Mouse (Mus musculus): ENCODE data around the gene Mlst8. TPM values are rescaled to one million over a fixed set of nuclear protein-coding genes. Genes with fewer than 3 reads are reported as not detected.

The Mlst8 gene
- polyA plus RNA-seq (2012; rRNA removed) = 16.9 and 33.7 TPM in 2 replicates

DNA sequence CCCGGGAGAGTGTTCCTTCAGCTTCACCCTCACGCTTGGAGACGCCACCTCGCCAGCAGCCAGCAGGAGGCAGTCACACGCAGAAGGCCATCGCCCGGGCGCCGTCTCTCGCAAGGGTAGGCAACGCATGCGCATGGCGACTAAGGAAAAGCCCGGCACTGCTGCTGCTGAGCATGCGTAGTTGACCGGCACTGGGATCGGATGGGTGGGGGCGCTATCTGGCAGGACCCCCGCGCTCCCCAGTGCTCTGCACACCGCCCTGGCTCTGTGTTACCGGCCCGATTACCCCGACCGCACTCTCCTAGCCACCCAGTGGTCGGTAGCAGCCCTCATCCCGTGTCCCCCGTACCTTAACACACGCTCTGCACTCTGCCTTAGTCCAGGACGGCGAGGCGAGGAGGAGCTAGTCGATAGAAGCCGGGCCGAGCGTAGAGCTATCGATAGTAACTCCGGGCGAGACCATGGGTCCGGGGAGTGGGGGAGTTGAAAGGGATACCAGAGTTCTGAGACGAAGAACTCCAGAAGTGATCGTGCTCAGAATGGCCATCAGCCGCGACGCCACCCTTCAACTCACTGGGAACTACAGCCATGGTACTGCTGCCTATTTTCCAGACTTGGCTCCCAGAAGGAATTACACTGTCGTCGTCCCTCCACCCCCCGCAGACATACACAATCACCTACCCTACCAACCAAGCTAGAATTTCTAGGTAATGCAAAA lies at the start of gene Mlst8:
TSS of gene Mlst8 (minus strand) at position 416 of the 718 bp plus-strand sequence.
- Histone ChIP-seq H3K4me3 (ENCODE audit: low read depth, low read length) (peak within 1 kb of the TSS; percentile 84), H3K36me3 (ENCODE audit: control insufficient read depth, insufficient read depth, low read length) (peaks cover 28% of the 10 kb centered on the region), H3K4me1 (ENCODE audit: control insufficient read depth, insufficient read depth, insufficient read length, low read length) (peaks cover 21% of the 10 kb centered on the region), H3K27me3 (ENCODE audit: control insufficient read depth, insufficient read depth, low read length) (no peaks in the 10 kb centered on the region), H3K27ac (ENCODE audit: insufficient read depth, low read depth, low read length) (peak within 1 kb of the TSS; percentile 89)
- peak; percentile 86 for TF ChIP-seq CTCF (IDR thresholded peaks at IDR 0.05; ENCODE audit: extremely low read depth, insufficient read length, insufficient replicate concordance, low read depth, low read length)
- TF ChIP-seq POLR2A (IDR thresholded peaks at IDR 0.05; ENCODE audit: low read depth, low read length) = peak; percentile 50; the same call in 1 of the 2 replicates
- WGBS = under 1% methylated on average over 48 of the region's 48 CpGs

- H3K36me3 ChIP-seq (ENCODE audit: control insufficient read depth, insufficient read depth, low read length) = peaks cover 8% of the 10 kb centered on the region
Measured at GRCm38 (mm10) chr17:24528560-24528918, 49.7 kb upstream of the Mlst8 start.

GRCm38 (mm10) chr17:24527723-24528559 lies 49.1 kb upstream of the Mlst8 start, which contains the start of gene Traf7:
TSS of gene Traf7 (minus strand) at chr17:24527938.
- TF ChIP-seq CTCF (IDR thresholded peaks at IDR 0.05; ENCODE audit: extremely low read depth, insufficient read length, insufficient replicate concordance, low read depth, low read length) = no peak
- peak; percentile 92 for TF ChIP-seq POLR2A (IDR thresholded peaks at IDR 0.05; ENCODE audit: low read depth, low read length)
- H3K4me3 ChIP-seq (ENCODE audit: low read depth, low read length) = peak within 1 kb of the TSS; percentile 75
- no peaks in the 10 kb centered on the region for H3K27me3 ChIP-seq (ENCODE audit: control insufficient read depth, insufficient read depth, low read length)
- H3K36me3 ChIP-seq (ENCODE audit: control insufficient read depth, insufficient read depth, low read length) = peaks cover 8% of the 10 kb centered on the region
- H3K27ac ChIP-seq (ENCODE audit: insufficient read depth, low read depth, low read length) = peak within 1 kb of the TSS; percentile 77
- WGBS = under 1% methylated on average over 40 of the region's 40 CpGs
- H3K4me1 ChIP-seq (ENCODE audit: control insufficient read depth, insufficient read depth, insufficient read length, low read length) = peaks cover 10% of the 10 kb centered on the region

More at GRCm38 (mm10) chr17:24528560-24528918, 49.7 kb upstream of the Mlst8 start:
- Histone ChIP-seq H3K27me3 (ENCODE audit: control insufficient read depth, insufficient read depth, low read length) (no peaks in the 10 kb centered on the region), H3K4me1 (ENCODE audit: control insufficient read depth, insufficient read depth, insufficient read length, low read length) (peaks cover 14% of the 10 kb centered on the region), H3K4me3 (ENCODE audit: low read depth, low read length) (peak overlapping the region; percentile 68), H3K27ac (ENCODE audit: insufficient read depth, low read depth, low read length) (peak overlapping the region; percentile 77)
- TF ChIP-seq CTCF (IDR thresholded peaks at IDR 0.05; ENCODE audit: extremely low read depth, insufficient read length, insufficient replicate concordance, low read depth, low read length) (no peak), POLR2A (IDR thresholded peaks at IDR 0.05; ENCODE audit: low read depth, low read length) (no peak)
- WGBS = under 1% methylated on average over 8 of the region's 8 CpGs

DNA sequence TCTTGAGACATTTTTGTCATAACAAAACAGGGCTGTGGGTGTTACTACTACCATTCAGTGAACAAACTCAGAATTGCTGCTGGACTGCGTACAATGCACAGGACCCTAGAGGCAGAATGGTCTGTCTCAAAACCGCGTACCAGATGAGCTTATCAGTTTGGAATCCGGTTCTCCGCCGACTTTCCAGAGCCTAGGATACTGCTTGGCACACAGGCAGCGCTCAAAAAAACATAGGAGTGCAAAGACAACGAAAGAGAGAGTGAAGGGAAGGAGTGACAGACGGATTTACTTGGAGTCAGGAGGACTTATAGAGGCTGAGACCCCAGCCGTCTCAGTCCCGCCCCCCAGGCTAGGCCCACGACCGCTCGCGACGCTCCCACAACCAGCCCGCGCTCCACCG lies 48.4 kb upstream of the Mlst8 start:
- Histone ChIP-seq H3K27ac (ENCODE audit: insufficient read depth, low read depth, low read length) (peak overlapping the region; percentile 29), H3K27me3 (ENCODE audit: control insufficient read depth, insufficient read depth, low read length) (no peaks in the 10 kb centered on the region), H3K36me3 (ENCODE audit: control insufficient read depth, insufficient read depth, low read length) (peaks cover 8% of the 10 kb centered on the region), H3K4me1 (ENCODE audit: control insufficient read depth, insufficient read depth, insufficient read length, low read length) (peaks cover 10% of the 10 kb centered on the region), H3K4me3 (ENCODE audit: low read depth, low read length) (peak overlapping the region; percentile 75)
- no peak for TF ChIP-seq CTCF (IDR thresholded peaks at IDR 0.05; ENCODE audit: extremely low read depth, insufficient read length, insufficient replicate concordance, low read depth, low read length)
- under 1% methylated on average over 19 of the region's 19 CpGs for WGBS

- H3K4me1 ChIP-seq (ENCODE audit: control insufficient read depth, insufficient read depth, insufficient read length, low read length) = peaks cover 8% of the 10 kb centered on the region
- H3K27me3 ChIP-seq (ENCODE audit: control insufficient read depth, insufficient read depth, low read length) = no peaks in the 10 kb centered on the region
- peaks cover 6% of the 10 kb centered on the region; the same call in 1 of the 2 replicates for H3K36me3 ChIP-seq (ENCODE audit: control insufficient read depth, insufficient read depth, low read length)
- 58% methylated on average over 2 of the region's 2 CpGs for WGBS
- no peak overlapping the region for H3K4me3 ChIP-seq (ENCODE audit: low read depth, low read length)
- no peak overlapping the region for H3K27ac ChIP-seq (ENCODE audit: insufficient read depth, low read depth, low read length)
- TF ChIP-seq CTCF (IDR thresholded peaks at IDR 0.05; ENCODE audit: extremely low read depth, insufficient read length, insufficient replicate concordance, low read depth, low read length) = no peak
Measured at GRCm38 (mm10) chr17:24524734-24525133, 45.9 kb upstream of the Mlst8 start.

GRCm38 (mm10) chr17:24520450-24520849 lies 41.6 kb upstream of the Mlst8 start:
- no peak for TF ChIP-seq CTCF (IDR thresholded peaks at IDR 0.05; ENCODE audit: extremely low read depth, insufficient read length, insufficient replicate concordance, low read depth, low read length)
- no peak for TF ChIP-seq POLR2A (IDR thresholded peaks at IDR 0.05; ENCODE audit: low read depth, low read length)
- Histone ChIP-seq H3K4me1 (ENCODE audit: control insufficient read depth, insufficient read depth, insufficient read length, low read length) (no peaks in the 10 kb centered on the region), H3K27me3 (ENCODE audit: control insufficient read depth, insufficient read depth, low read length) (no peaks in the 10 kb centered on the region), H3K4me3 (ENCODE audit: low read depth, low read length) (no peak overlapping the region), H3K27ac (ENCODE audit: insufficient read depth, low read depth, low read length) (no peak overlapping the region), H3K36me3 (ENCODE audit: control insufficient read depth, insufficient read depth, low read length) (peaks cover 17% of the 10 kb centered on the region)
- 86% methylated on average over 4 of the region's 4 CpGs for WGBS
